Mouse (Mus musculus) MEL (cell line): ENCODE measurements around the gene Wdr34. TPM values are rescaled to one million over a fixed set of nuclear protein-coding genes. Genes with fewer than 3 reads are reported as not detected.

Experiments used
- DNase-seq: peaks from one replicate; pipeline ENCODE4 v3.0.0; 2011; ENCODE audit warnings: low read depth, low spot score
- H3K27ac ChIP-seq: 2 replicates; pipeline ENCODE4 v1.5.1; 2012; ENCODE audit warnings: low read depth, mild to moderate bottlenecking, control low read depth, low read length, moderate library complexity; ENCODE audit not compliant: control insufficient read depth
- H3K27me3 ChIP-seq, 2 experiments: fragments of 150-350 bp in 1 of 2; sonication (generic) in 1 of 2; 2 replicates each; pipeline ENCODE4 v1.6.1; 2012; ENCODE audit warnings: low read length in 2 of 2, mild to moderate bottlenecking in 2 of 2, improper control_type of control experiment in 1 of 2, moderate library complexity in 1 of 2; ENCODE audit not compliant: insufficient read depth in 2 of 2, control insufficient read depth in 1 of 2
- H3K36me3 ChIP-seq, 2 experiments: 2 replicates each; pipeline ENCODE4 v1.6.1; 2012 to 2014; ENCODE audit warnings: low read length in 2 of 2, improper control_type of control experiment in 1 of 2, inconsistent platforms in 1 of 2, mild to moderate bottlenecking in 1 of 2; ENCODE audit not compliant: insufficient read depth in 2 of 2, control insufficient read depth in 1 of 2
- H3K4me1 ChIP-seq, 2 experiments: fragments of 150-350 bp in 1 of 2; sonication (generic) in 1 of 2; 2 replicates each; pipeline ENCODE4 v1.6.1; 2012; ENCODE audit warnings: low read length in 2 of 2, improper control_type of control experiment in 1 of 2, mild to moderate bottlenecking in 1 of 2; ENCODE audit not compliant: insufficient read depth in 2 of 2, control insufficient read depth in 1 of 2
- H3K4me3 ChIP-seq, 2 experiments: fragments of 150-350 bp in 1 of 2; sonication (generic) in 1 of 2; 2 replicates each; pipeline ENCODE4 v1.5.1; 2012; ENCODE audit warnings: low read depth in 2 of 2, low read length in 2 of 2, mild to moderate bottlenecking in 2 of 2, moderate library complexity in 2 of 2, control low read depth in 1 of 2, improper control_type of control experiment in 1 of 2; ENCODE audit not compliant: control insufficient read depth in 1 of 2, insufficient read depth in 1 of 2
- H3K79me2 ChIP-seq: 2 replicates; pipeline ENCODE4 v1.6.1; 2012; ENCODE audit warnings: mild to moderate bottlenecking, low read length, moderate library complexity; ENCODE audit not compliant: control insufficient read depth, poor library complexity, insufficient read depth
- H3K9ac ChIP-seq: 2 replicates; pipeline ENCODE4 v1.6.1; 2012; ENCODE audit warnings: low read depth, mild to moderate bottlenecking, control low read depth, low read length, moderate library complexity; ENCODE audit not compliant: control insufficient read depth, poor library complexity, severe bottlenecking
- H3K9me3 ChIP-seq: fragments of 150-350 bp; sonication (generic); replicated peaks from 2 replicates; pipeline ENCODE4 v1.6.1; 2012; ENCODE audit warnings: mild to moderate bottlenecking, low read length, improper control_type of control experiment, moderate library complexity; ENCODE audit not compliant: insufficient read depth
- BHLHE40 ChIP-seq: IDR thresholded peaks from 2 replicates; pipeline ENCODE4 v1.6.1; 2012; ENCODE audit warnings: low read depth, mild to moderate bottlenecking, inconsistent platforms, low read length, improper control_type of control experiment, borderline replicate concordance
- CHD1 ChIP-seq: IDR thresholded peaks from 2 replicates; pipeline ENCODE4 v1.6.1; 2012; ENCODE audit warnings: low read depth, mild to moderate bottlenecking, inconsistent platforms, low read length, improper control_type of control experiment
- CHD2 ChIP-seq: IDR thresholded peaks from 2 replicates; pipeline ENCODE4 v1.6.1; 2011; ENCODE audit warnings: low read length, improper control_type of control experiment
- CTCF ChIP-seq, 3 experiments: IDR thresholded peaks in 2 of 3; conservative IDR thresholded peaks in 1 of 3; 2 replicates each; pipeline ENCODE4 v1.5.1; 2011 to 2012; ENCODE audit warnings: low read length in 3 of 3, low read depth in 2 of 3, mild to moderate bottlenecking in 2 of 3, improper control_type of control experiment in 1 of 3, inconsistent platforms in 1 of 3, mixed read lengths in 1 of 3, moderate library complexity in 1 of 3; ENCODE audit not compliant: control insufficient read depth in 1 of 3, insufficient read depth in 1 of 3, poor library complexity in 1 of 3, severe bottlenecking in 1 of 3
- ELF1 ChIP-seq: IDR thresholded peaks from 2 replicates; pipeline ENCODE4 v1.6.1; 2014; ENCODE audit warnings: low read depth, mild to moderate bottlenecking, inconsistent platforms, low read length, improper control_type of control experiment, moderate library complexity
- EP300 ChIP-seq, 2 experiments: IDR thresholded peaks; 2 replicates each; pipeline ENCODE4 v1.6.1; 2011; ENCODE audit warnings: improper control_type of control experiment in 2 of 2, low read length in 2 of 2, low read depth in 1 of 2, mild to moderate bottlenecking in 1 of 2
- GABPA ChIP-seq: IDR thresholded peaks from 2 replicates; pipeline ENCODE4 v1.6.1; 2012; ENCODE audit warnings: low read depth, mild to moderate bottlenecking, inconsistent platforms, low read length, improper control_type of control experiment, moderate library complexity
- GATA1 ChIP-seq: IDR thresholded peaks from 2 replicates; pipeline ENCODE4 v1.6.1; 2011; ENCODE audit warnings: low read depth, low read length, improper control_type of control experiment
- HCFC1 ChIP-seq: IDR thresholded peaks from 2 replicates; pipeline ENCODE4 v1.6.1; 2012; ENCODE audit warnings: low read depth, mild to moderate bottlenecking, inconsistent platforms, low read length, improper control_type of control experiment, moderate library complexity
- KAT2A ChIP-seq: conservative IDR thresholded peaks from 2 replicates; pipeline ENCODE4 v1.6.1; 2012; ENCODE audit warnings: low read depth, low read length, improper control_type of control experiment, inconsistent platforms
- MAX ChIP-seq: IDR thresholded peaks from 2 replicates; pipeline ENCODE4 v1.6.1; 2011; ENCODE audit warnings: low read length, improper control_type of control experiment
- MAZ ChIP-seq: IDR thresholded peaks from 2 replicates; pipeline ENCODE4 v1.6.1; 2012; ENCODE audit warnings: low read depth, mild to moderate bottlenecking, inconsistent platforms, low read length, improper control_type of control experiment
- MEF2A ChIP-seq: IDR thresholded peaks from 2 replicates; pipeline ENCODE4 v1.6.1; 2014; ENCODE audit warnings: low read depth, mild to moderate bottlenecking, inconsistent platforms, low read length, improper control_type of control experiment; ENCODE audit not compliant: poor library complexity, insufficient replicate concordance, severe bottlenecking; ENCODE audit errors: extremely low read depth
- MXI1 ChIP-seq: IDR thresholded peaks from 2 replicates; pipeline ENCODE4 v1.6.1; 2011; ENCODE audit warnings: mild to moderate bottlenecking, low read depth, low read length, improper control_type of control experiment
- MYB ChIP-seq: IDR thresholded peaks from 2 replicates; pipeline ENCODE4 v1.6.1; 2011; ENCODE audit warnings: mild to moderate bottlenecking, low read depth, low read length, improper control_type of control experiment
- MYC ChIP-seq: IDR thresholded peaks from 2 replicates; pipeline ENCODE4 v1.6.1; 2011; ENCODE audit warnings: low read depth, mild to moderate bottlenecking, low read length, improper control_type of control experiment, moderate library complexity
- NELFE ChIP-seq: IDR thresholded peaks from 2 replicates; pipeline ENCODE4 v1.6.1; 2011; ENCODE audit warnings: low read depth, low read length, improper control_type of control experiment
- NRF1 ChIP-seq: IDR thresholded peaks from 2 replicates; pipeline ENCODE4 v1.6.1; 2014; ENCODE audit warnings: low read depth, mild to moderate bottlenecking, inconsistent platforms, low read length, improper control_type of control experiment, moderate library complexity; ENCODE audit not compliant: poor library complexity, insufficient read depth, severe bottlenecking
- POLR2A ChIP-seq, 2 experiments: IDR thresholded peaks; 2 replicates each; pipeline ENCODE4 v1.6.1; 2011 to 2012; ENCODE audit warnings: low read length in 2 of 2, mild to moderate bottlenecking in 2 of 2, control low read depth in 1 of 2, improper control_type of control experiment in 1 of 2, low read depth in 1 of 2, moderate library complexity in 1 of 2; ENCODE audit not compliant: control insufficient read depth in 1 of 2, insufficient read depth in 1 of 2, poor library complexity in 1 of 2
- POLR2AphosphoS2 ChIP-seq: IDR thresholded peaks from 2 replicates; pipeline ENCODE4 v1.6.1; 2011; ENCODE audit warnings: low read length, improper control_type of control experiment
- POLR2AphosphoS5 ChIP-seq: IDR thresholded peaks from 2 replicates; pipeline ENCODE4 v1.6.1; 2012; ENCODE audit warnings: low read depth, borderline replicate concordance, mild to moderate bottlenecking, inconsistent platforms, low read length, moderate library complexity, mixed read lengths
- RAD21 ChIP-seq: IDR thresholded peaks from 2 replicates; pipeline ENCODE4 v1.6.1; 2011; ENCODE audit warnings: mild to moderate bottlenecking, low read depth, low read length, improper control_type of control experiment
- RCOR1 ChIP-seq: IDR thresholded peaks from 2 replicates; pipeline ENCODE4 v1.6.1; 2012; ENCODE audit warnings: low read depth, mild to moderate bottlenecking, inconsistent platforms, low read length, improper control_type of control experiment
- SIN3A ChIP-seq: IDR thresholded peaks from 2 replicates; pipeline ENCODE4 v1.6.1; 2012; ENCODE audit warnings: low read length, improper control_type of control experiment, inconsistent platforms
- TAL1 ChIP-seq: IDR thresholded peaks from 2 replicates; pipeline ENCODE4 v1.6.1; 2012; ENCODE audit warnings: mild to moderate bottlenecking, inconsistent platforms, low read length, moderate library complexity, mixed read lengths
- TBP ChIP-seq: IDR thresholded peaks from 2 replicates; pipeline ENCODE4 v1.8.0; 2011; ENCODE audit warnings: low read depth, low read length, improper control_type of control experiment
- TCF12 ChIP-seq: IDR thresholded peaks from 2 replicates; pipeline ENCODE4 v1.6.1; 2014; ENCODE audit warnings: low read depth, mild to moderate bottlenecking, inconsistent platforms, low read length, improper control_type of control experiment, moderate library complexity
- UBTF ChIP-seq: IDR thresholded peaks from 2 replicates; pipeline ENCODE4 v1.6.1; 2012; ENCODE audit warnings: low read depth, mild to moderate bottlenecking, inconsistent platforms, low read length, improper control_type of control experiment, moderate library complexity, borderline replicate concordance; ENCODE audit not compliant: insufficient read depth
- USF1 ChIP-seq: IDR thresholded peaks from 2 replicates; pipeline ENCODE4 v1.6.1; 2014; ENCODE audit warnings: low read depth, mild to moderate bottlenecking, inconsistent platforms, low read length, improper control_type of control experiment, moderate library complexity
- USF2 ChIP-seq, 2 experiments: IDR thresholded peaks; 2 replicates each; pipeline ENCODE4 v1.6.1; 2011 to 2012; ENCODE audit warnings: improper control_type of control experiment in 2 of 2, low read length in 2 of 2, borderline replicate concordance in 1 of 2, inconsistent platforms in 1 of 2, low read depth in 1 of 2, mild to moderate bottlenecking in 1 of 2; ENCODE audit not compliant: insufficient read depth in 1 of 2
- ZC3H11A ChIP-seq: IDR thresholded peaks from 2 replicates; pipeline ENCODE4 v1.6.1; 2012; ENCODE audit warnings: low read depth, mild to moderate bottlenecking, inconsistent platforms, low read length, improper control_type of control experiment
- ZKSCAN1 ChIP-seq: IDR thresholded peaks from 2 replicates; pipeline ENCODE4 v1.6.1; 2012; ENCODE audit warnings: low read depth, mild to moderate bottlenecking, inconsistent platforms, low read length, improper control_type of control experiment, moderate library complexity
- ZMIZ1 ChIP-seq: IDR thresholded peaks from 2 replicates; pipeline ENCODE4 v1.6.1; 2012; ENCODE audit warnings: low read depth, mild to moderate bottlenecking, inconsistent platforms, low read length, improper control_type of control experiment, moderate library complexity
- ZNF384 ChIP-seq: IDR thresholded peaks from 2 replicates; pipeline ENCODE4 v1.6.1; 2012; ENCODE audit warnings: low read depth, mild to moderate bottlenecking, inconsistent platforms, low read length, improper control_type of control experiment
- polyA plus RNA-seq, 2 experiments: library from polyadenylated mRNA; stranded (reverse) in 1 of 2; unstranded in 1 of 2; fragments of >175 nt in 1 of 2; fragments of >200 nt in 1 of 2; gene quantifications; 2 replicates each; pipeline versions ENCODE4 v1.2.1 to v1.2.4; 2012; ENCODE audit warnings: low replicate concordance in 2 of 2, low read depth in 1 of 2; ENCODE audit not compliant: insufficient read length in 2 of 2, insufficient read depth in 1 of 2, missing spikeins in 1 of 2
- total RNA-seq: library from RNA; depleted of rRNA; stranded (reverse); fragments of 300-350 nt; gene quantifications from 2 replicates; pipeline ENCODE4 v1.2.3, GENCODE M21; 2012

Wdr34 gene
- total and polyA plus RNA-seq, 3 experiments, result 49.3 to 78.3 TPM; not detected in 1

- H3K4me1 ChIP-seq, result peaks cover 0 to 5% of the 10 kb centered on the region in 2 experiments; a peak in 2 of 4 replicates
- peak within 1 kb of the TSS; percentile 55 for H3K27ac ChIP-seq
- no peaks in the 10 kb centered on the region for H3K79me2 ChIP-seq
- peak within 1 kb of the TSS; percentile 68 to 72 for H3K4me3 ChIP-seq
- peak; percentile 91 for DNase-seq
- peaks cover 0 to 2% of the 10 kb centered on the region in 2 experiments; a peak in 1 of 4 replicates for H3K36me3 ChIP-seq
- no peaks in the 10 kb centered on the region for H3K27me3 ChIP-seq
- H3K9ac ChIP-seq, result peak within 1 kb of the TSS; percentile 84
- H3K9me3 ChIP-seq, result no peaks in the 10 kb centered on the region
- TF ChIP-seq MAX, result peak; percentile 81
- TF ChIP-seq CTCF (IDR thresholded peaks at IDR 0.05 in 2 of 3, conservative IDR thresholded peaks at IDR 0.05 in 1 of 3; ENCODE audit: control insufficient read depth in 1 of 3, insufficient read depth in 1 of 3, low read depth in 2 of 3, low read length in 3 of 3, poor library complexity in 1 of 3, severe bottlenecking in 1 of 3), result peak; percentile 65 to 100 (median 85)
- TF ChIP-seq MXI1, result peak; percentile 90
- TF ChIP-seq GATA1, result no peak
- peak; percentile 77 for TF ChIP-seq POLR2AphosphoS2
- TF ChIP-seq CHD2, result no peak
- TF ChIP-seq POLR2A (IDR thresholded peaks at IDR 0.05; ENCODE audit: control insufficient read depth in 1 of 2, insufficient read depth in 1 of 2, low read depth in 1 of 2, low read length in 2 of 2, poor library complexity in 1 of 2), result peak in 1 of 2 experiments; percentile 55; a peak in 1 of 4 replicates
- no peak for TF ChIP-seq EP300 (IDR thresholded peaks at IDR 0.05; ENCODE audit: low read depth in 1 of 2, low read length in 2 of 2)
- no peak for TF ChIP-seq MYB
- no peak; the same call in 1 of the 2 replicates for TF ChIP-seq KAT2A
- peak; percentile 67 for TF ChIP-seq NELFE
- peak; percentile 39; the same call in 1 of the 2 replicates for TF ChIP-seq RCOR1
- no peak for TF ChIP-seq USF2 (IDR thresholded peaks at IDR 0.05; ENCODE audit: borderline replicate concordance in 1 of 2, insufficient read depth in 1 of 2, low read depth in 1 of 2, low read length in 2 of 2)
- TF ChIP-seq TCF12, result peak; percentile 43; the same call in 1 of the 2 replicates
- peak; percentile 94; the same call in 1 of the 2 replicates for TF ChIP-seq MAZ
- TF ChIP-seq TAL1, result no peak
- TF ChIP-seq UBTF, result no peak
- TF ChIP-seq TBP, result peak; percentile 62; the same call in 1 of the 2 replicates
- TF ChIP-seq GABPA, result no peak
- peak; percentile 77; the same call in 1 of the 2 replicates for TF ChIP-seq MYC
- TF ChIP-seq SIN3A, result peak; percentile 64
- TF ChIP-seq BHLHE40, result no peak
- peak; percentile 45; the same call in 1 of the 2 replicates for TF ChIP-seq ZMIZ1
- no peak for TF ChIP-seq MEF2A
- no peak for TF ChIP-seq POLR2AphosphoS5
- TF ChIP-seq USF1, result 0 out of 2 replicates have a peak, but pooled peaks have one; percentile 38
- TF ChIP-seq ZKSCAN1, result no peak
- no peak for TF ChIP-seq CHD1
- TF ChIP-seq ZC3H11A, result peak; percentile 37; the same call in 1 of the 2 replicates
- peak; percentile 74 for TF ChIP-seq ELF1
- peak; percentile 53 for TF ChIP-seq RAD21
- TF ChIP-seq NRF1, result 0 out of 2 replicates have a peak, but pooled peaks have one; percentile 14
- peak; percentile 66 for TF ChIP-seq HCFC1
- TF ChIP-seq ZNF384, result peak; percentile 63
Measured at GRCm38 (mm10) chr2:30077502-30078348, 29.0 kb upstream of the Wdr34 start, which contains the start of gene Pkn3. Gene Pkn3 (plus strand): TSS chr2:30077684.
